Mouse (Mus musculus): ENCODE results near the gene 1700016K19Rik. TPM values are rescaled to one million over a fixed set of nuclear protein-coding genes. Genes with fewer than 3 reads are reported as not detected.
A peak's percentile ranks its signal among the peaks of the same experiment; 100 is the strongest.

1700016K19Rik gene
- polyA plus RNA-seq, 1 experiment = 1.1 TPM

DNA sequence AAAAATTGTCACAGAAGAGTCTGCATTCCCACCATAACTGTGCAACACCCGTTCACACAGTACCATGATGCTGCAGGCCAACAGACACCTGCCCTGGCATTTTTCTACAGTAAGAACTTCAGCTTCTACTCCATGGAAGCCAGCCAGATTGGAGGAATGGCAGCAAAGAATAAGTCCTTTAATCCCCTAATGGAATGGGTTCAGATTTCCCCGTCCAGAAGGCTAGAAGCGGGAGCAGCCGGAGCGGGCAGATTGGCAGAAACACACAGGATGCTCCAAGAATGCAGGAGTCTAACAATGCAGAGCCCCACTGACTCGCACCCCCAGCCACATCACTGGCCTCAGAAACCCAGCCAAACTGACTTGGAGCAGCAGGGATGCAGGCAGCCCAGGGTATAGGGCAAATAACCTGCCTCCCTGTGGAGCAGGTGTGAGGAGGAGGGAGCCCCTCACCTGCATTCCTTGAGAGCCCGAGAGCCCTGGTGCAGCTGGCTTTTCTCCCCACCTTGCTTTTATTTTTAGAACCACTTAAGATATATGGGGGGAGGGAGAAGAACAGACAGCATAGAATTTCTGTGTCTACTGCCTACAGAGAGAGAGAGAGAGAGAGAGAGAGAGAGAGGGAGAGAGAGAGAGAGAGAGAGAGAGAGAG lies 26.7 kb upstream of the 1700016K19Rik start:
- Histone ChIP-seq H3K4me1 (ENCODE audit: control insufficient read depth, insufficient read depth, low read length) (0 out of 2 replicates have a peak, but pooled peaks cover 2% of the 10 kb centered on the region), H3K27me3 (ENCODE audit: control insufficient read depth, insufficient read depth, low read length) (no peaks in the 10 kb centered on the region), H3K4me3 (replicated peaks; ENCODE audit: insufficient read depth, low read depth, low read length) (no peak overlapping the region), H3K27ac (ENCODE audit: insufficient read depth, low read length) (no peak overlapping the region)
- peak in 1 of 2 experiments; percentile 25 for DNase-seq
- WGBS = 14% methylated on average over 7 of the region's 7 CpGs
- TF ChIP-seq CTCF (IDR thresholded peaks at IDR 0.05; ENCODE audit: borderline replicate concordance, insufficient read depth, low read depth, low read length) (no peak), POLR2A (IDR thresholded peaks at IDR 0.05; ENCODE audit: borderline replicate concordance, insufficient read depth, low read length) (no peak)

DNA sequence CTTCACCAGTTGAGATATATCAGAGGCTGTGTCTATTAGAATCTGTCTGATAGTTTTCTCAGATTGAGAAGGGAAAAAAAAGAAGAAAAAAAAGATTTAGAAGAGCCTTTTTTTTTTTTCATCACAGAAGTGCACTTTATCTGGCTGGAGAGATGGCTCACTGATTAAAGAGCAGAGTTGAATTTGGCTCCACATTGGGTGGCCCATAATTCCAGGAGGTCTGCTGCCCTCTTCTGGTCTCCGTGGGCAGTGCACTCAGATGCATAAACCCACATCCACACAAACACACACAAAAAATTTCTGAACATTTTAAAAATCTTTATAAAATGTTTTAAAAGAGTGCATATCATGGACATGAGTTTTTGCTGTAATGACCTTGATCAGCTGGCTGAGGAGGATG lies 25.7 kb upstream of the 1700016K19Rik start:
- Histone ChIP-seq H3K4me1 (ENCODE audit: control insufficient read depth, insufficient read depth, low read length) (0 out of 2 replicates have a peak, but pooled peaks cover 2% of the 10 kb centered on the region), H3K27ac (ENCODE audit: insufficient read depth, low read length) (no peak overlapping the region), H3K4me3 (replicated peaks; ENCODE audit: insufficient read depth, low read depth, low read length) (no peak overlapping the region), H3K27me3 (ENCODE audit: control insufficient read depth, insufficient read depth, low read length) (no peaks in the 10 kb centered on the region)
- WGBS = 73% methylated on average over 1 of the region's 1 CpGs
- no peak for DNase-seq
- TF ChIP-seq CTCF (IDR thresholded peaks at IDR 0.05; ENCODE audit: borderline replicate concordance, insufficient read depth, low read depth, low read length) (peak; percentile 35; the same call in 1 of the 2 replicates), POLR2A (IDR thresholded peaks at IDR 0.05; ENCODE audit: borderline replicate concordance, insufficient read depth, low read length) (no peak)

DNA sequence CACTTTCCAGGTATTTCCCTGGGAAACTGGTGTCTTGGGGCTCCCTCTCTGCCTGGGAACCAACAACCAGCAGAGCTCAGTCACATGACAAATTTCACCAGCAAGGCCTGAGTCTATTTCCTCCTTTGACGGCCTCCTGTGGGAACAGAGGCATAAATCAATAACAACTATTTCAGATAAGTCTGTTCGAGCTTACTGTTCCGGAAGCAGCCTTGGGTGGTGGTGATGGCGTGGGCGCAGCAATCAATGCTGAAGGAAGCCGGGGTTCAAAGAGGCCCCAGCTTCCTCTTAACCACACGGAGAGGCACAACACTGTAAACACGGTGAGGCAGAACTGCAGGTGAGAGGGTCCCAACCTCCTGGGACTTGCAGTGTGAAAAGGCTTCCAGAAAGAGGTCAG lies 23.0 kb upstream of the 1700016K19Rik start:
- no peak overlapping the region for H3K4me3 ChIP-seq (replicated peaks; ENCODE audit: insufficient read depth, low read depth, low read length)
- H3K4me1 ChIP-seq (ENCODE audit: control insufficient read depth, insufficient read depth, low read length) = 0 out of 2 replicates have a peak, but pooled peaks cover 2% of the 10 kb centered on the region
- 84% methylated on average over 8 of the region's 8 CpGs for WGBS
- DNase-seq = no peak
- no peaks in the 10 kb centered on the region for H3K27me3 ChIP-seq (ENCODE audit: control insufficient read depth, insufficient read depth, low read length)
- TF ChIP-seq CTCF (IDR thresholded peaks at IDR 0.05; ENCODE audit: borderline replicate concordance, insufficient read depth, low read depth, low read length) = no peak
- no peak for TF ChIP-seq POLR2A (IDR thresholded peaks at IDR 0.05; ENCODE audit: borderline replicate concordance, insufficient read depth, low read length)
- no peak overlapping the region for H3K27ac ChIP-seq (ENCODE audit: insufficient read depth, low read length)

DNA sequence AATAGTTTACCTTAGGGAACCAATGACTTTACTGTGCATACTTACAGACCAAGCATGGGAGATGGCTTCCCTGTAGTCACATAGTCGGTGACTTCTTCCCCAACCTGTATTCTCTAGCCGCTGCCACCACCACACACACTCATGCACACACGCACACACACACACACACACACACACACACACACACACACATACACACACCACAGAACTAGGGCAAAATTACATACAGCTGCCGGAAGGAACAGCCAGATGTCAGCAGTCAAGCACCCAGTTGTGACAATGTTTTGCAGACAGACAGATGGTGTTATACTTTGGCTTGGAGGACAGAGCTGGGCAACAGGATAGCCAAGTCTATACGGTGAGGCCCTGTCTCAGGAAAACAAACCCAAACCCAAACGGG lies 21.7 kb upstream of the 1700016K19Rik start:
- TF ChIP-seq CTCF (IDR thresholded peaks at IDR 0.05; ENCODE audit: borderline replicate concordance, insufficient read depth, low read depth, low read length) (no peak), POLR2A (IDR thresholded peaks at IDR 0.05; ENCODE audit: borderline replicate concordance, insufficient read depth, low read length) (no peak)
- no peak for DNase-seq
- WGBS = 83% methylated on average over 6 of the region's 6 CpGs
- H3K4me3 ChIP-seq (replicated peaks; ENCODE audit: insufficient read depth, low read depth, low read length) = no peak overlapping the region
- 0 out of 2 replicates have a peak, but pooled peaks cover 2% of the 10 kb centered on the region for H3K4me1 ChIP-seq (ENCODE audit: control insufficient read depth, insufficient read depth, low read length)
- no peaks in the 10 kb centered on the region for H3K27me3 ChIP-seq (ENCODE audit: control insufficient read depth, insufficient read depth, low read length)
- no peak overlapping the region for H3K27ac ChIP-seq (ENCODE audit: insufficient read depth, low read length)

DNA sequence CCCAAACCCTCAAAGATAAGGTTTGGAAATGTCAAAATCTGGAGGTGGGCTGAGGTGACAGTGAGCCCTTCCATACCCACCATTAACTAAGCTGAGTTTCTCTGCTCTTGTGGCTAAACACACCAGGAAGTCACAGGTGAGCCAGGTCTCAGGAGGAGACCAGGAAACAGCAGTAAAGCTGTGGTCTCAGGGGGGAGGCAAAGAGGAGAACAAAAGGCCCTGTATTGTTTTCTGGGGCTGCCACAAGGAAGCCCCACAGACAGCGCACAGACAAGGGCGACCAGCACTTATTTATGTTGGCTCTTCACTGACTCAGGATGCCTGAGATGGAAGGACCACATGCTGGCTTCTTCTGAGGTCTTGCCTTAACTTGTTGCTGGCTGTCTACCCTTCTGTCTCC lies 19.3 kb upstream of the 1700016K19Rik start:
- Histone ChIP-seq H3K4me3 (replicated peaks; ENCODE audit: insufficient read depth, low read depth, low read length) (no peak overlapping the region), H3K27me3 (ENCODE audit: control insufficient read depth, insufficient read depth, low read length) (no peaks in the 10 kb centered on the region), H3K27ac (ENCODE audit: insufficient read depth, low read length) (no peak overlapping the region), H3K4me1 (ENCODE audit: control insufficient read depth, insufficient read depth, low read length) (no peaks in the 10 kb centered on the region)
- TF ChIP-seq POLR2A (IDR thresholded peaks at IDR 0.05; ENCODE audit: borderline replicate concordance, insufficient read depth, low read length) = no peak
- no peak for TF ChIP-seq CTCF (IDR thresholded peaks at IDR 0.05; ENCODE audit: borderline replicate concordance, insufficient read depth, low read depth, low read length)
- no peak for DNase-seq
- 54% methylated on average over 2 of the region's 2 CpGs for WGBS

DNA sequence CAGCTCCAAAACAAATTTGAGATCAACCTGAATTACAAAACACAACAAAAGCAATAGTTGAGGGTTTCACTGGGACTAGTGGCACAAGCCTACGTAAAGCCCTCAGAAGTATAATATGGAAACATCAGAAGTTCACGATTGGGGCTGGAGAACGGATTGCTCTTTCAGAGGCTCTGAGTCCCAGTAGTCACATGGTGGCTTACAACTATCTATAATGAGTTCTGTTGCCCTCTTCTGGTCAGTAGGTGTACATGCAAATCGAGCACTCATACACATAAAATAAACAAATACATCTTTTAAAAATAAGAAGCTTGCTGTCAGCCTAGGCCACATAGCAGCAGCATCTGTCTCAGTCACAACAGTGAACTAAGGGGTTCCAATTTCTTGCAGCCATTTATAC lies 16.5 kb upstream of the 1700016K19Rik start:
- WGBS = 64% methylated on average over 4 of the region's 4 CpGs
- TF ChIP-seq POLR2A (IDR thresholded peaks at IDR 0.05; ENCODE audit: borderline replicate concordance, insufficient read depth, low read length) = no peak
- no peak for TF ChIP-seq CTCF (IDR thresholded peaks at IDR 0.05; ENCODE audit: borderline replicate concordance, insufficient read depth, low read depth, low read length)

DNA sequence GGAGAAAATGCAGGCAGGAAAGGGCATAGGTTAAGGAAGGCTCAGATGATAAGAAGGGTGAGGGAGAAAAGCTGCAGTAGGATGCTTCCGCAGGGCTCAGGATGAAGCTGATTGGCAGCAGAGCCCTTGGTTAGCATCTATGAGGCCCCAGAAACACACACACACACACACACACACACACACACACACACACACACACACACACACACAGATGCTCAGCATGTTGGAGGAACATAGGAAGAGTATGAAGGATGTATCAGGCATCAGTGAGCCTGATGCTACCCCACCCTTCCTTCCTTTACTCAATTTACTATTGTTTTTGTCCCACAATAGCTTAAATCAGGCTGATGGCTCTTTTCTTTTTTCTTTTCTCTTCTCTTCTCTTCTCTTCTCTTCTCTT lies 15.1 kb upstream of the 1700016K19Rik start:
- no peak overlapping the region for H3K27ac ChIP-seq (ENCODE audit: insufficient read depth, low read length)
- H3K4me1 ChIP-seq (ENCODE audit: control insufficient read depth, insufficient read depth, low read length) = no peaks in the 10 kb centered on the region
- TF ChIP-seq CTCF (IDR thresholded peaks at IDR 0.05; ENCODE audit: borderline replicate concordance, insufficient read depth, low read depth, low read length) (no peak), POLR2A (IDR thresholded peaks at IDR 0.05; ENCODE audit: borderline replicate concordance, insufficient read depth, low read length) (no peak)
- H3K4me3 ChIP-seq (replicated peaks; ENCODE audit: insufficient read depth, low read depth, low read length) = no peak overlapping the region
- 85% methylated on average over 1 of the region's 1 CpGs for WGBS
- H3K27me3 ChIP-seq (ENCODE audit: control insufficient read depth, insufficient read depth, low read length) = no peaks in the 10 kb centered on the region
- no peak for DNase-seq

More for the DNA sequence above, 16.5 kb upstream of the 1700016K19Rik start:
- DNase-seq = no peak
- no peaks in the 10 kb centered on the region for H3K4me1 ChIP-seq (ENCODE audit: control insufficient read depth, insufficient read depth, low read length)
- no peaks in the 10 kb centered on the region for H3K27me3 ChIP-seq (ENCODE audit: control insufficient read depth, insufficient read depth, low read length)
- H3K27ac ChIP-seq (ENCODE audit: insufficient read depth, low read length) = no peak overlapping the region
- H3K4me3 ChIP-seq (replicated peaks; ENCODE audit: insufficient read depth, low read depth, low read length) = no peak overlapping the region

DNA sequence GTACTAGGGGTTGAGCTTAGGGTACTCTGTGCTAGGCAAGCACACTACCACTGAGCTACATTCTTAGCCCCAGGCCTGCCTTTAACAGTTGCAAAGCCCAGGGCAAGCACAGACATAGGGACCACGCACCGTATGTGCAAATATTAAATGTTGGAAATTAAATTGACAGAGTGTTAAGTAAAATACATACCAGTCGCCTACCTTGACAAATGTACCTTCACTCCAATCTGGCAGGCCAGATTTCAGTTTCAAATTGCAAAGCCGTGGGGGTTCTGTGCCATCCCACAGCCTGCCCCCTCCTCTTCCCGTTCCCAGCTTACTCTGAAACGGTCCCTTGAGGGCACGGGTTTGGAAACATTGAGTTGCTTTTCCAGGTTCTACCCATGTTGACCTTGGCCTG lies 13.8 kb upstream of the 1700016K19Rik start:
- DNase-seq = no peak
- Histone ChIP-seq H3K4me1 (ENCODE audit: control insufficient read depth, insufficient read depth, low read length) (no peaks in the 10 kb centered on the region), H3K4me3 (replicated peaks; ENCODE audit: insufficient read depth, low read depth, low read length) (no peak overlapping the region), H3K27ac (ENCODE audit: insufficient read depth, low read length) (no peak overlapping the region), H3K27me3 (ENCODE audit: control insufficient read depth, insufficient read depth, low read length) (no peaks in the 10 kb centered on the region)
- TF ChIP-seq CTCF (IDR thresholded peaks at IDR 0.05; ENCODE audit: borderline replicate concordance, insufficient read depth, low read depth, low read length) (no peak), POLR2A (IDR thresholded peaks at IDR 0.05; ENCODE audit: borderline replicate concordance, insufficient read depth, low read length) (no peak)
- 72% methylated on average over 7 of the region's 7 CpGs for WGBS

Measured in cerebellum, adult 2 months (tissue).